Mouse (Mus musculus): ENCODE measurements around the gene H2al1c. TPM values are rescaled to one million over a fixed set of nuclear protein-coding genes. Genes with fewer than 3 reads are reported as not detected.
"Not testable (repeated sequence)": the region's sequence is repeated elsewhere in the genome, so short reads cannot be mapped to it uniquely, and the experiment has no call there.

Gene H2al1c
- polyA plus RNA-seq, 1 experiment from 2014 or later = not detected

DNA sequence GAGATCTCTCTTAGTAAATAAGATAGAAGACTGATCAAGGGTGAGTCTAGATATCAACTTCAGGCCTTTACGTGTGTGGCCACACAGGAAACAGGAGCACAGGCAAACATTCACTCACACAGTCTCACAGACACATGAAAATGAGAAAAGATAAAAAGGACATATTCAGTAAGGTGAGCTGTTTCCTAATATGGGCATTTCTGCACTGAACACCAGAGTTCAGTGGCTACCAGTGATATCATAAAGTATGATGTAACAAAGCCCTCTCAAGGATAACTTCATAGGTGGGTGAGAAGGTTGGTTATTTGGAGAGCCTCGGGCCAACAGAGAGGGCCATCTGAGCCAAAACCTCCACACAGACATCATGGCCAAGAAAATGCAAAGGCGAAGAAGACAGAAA lies 6.5 kb upstream of the H2al1c start, which contains the start of gene H2al1a:
Gene H2al1a, plus strand, starts transcription at position 301 of the 400 bp plus-strand sequence.
- H3K4me3 ChIP-seq (ENCODE audit: low read depth, low read length); H3K4me2 ChIP-seq (ENCODE audit: low read depth, low read length, severe bottlenecking); H3K9me3 ChIP-seq (ENCODE audit: control insufficient read depth, low read length); H3K27me3 ChIP-seq (ENCODE audit: control insufficient read depth, insufficient read depth, low read length); H3K4me1 ChIP-seq (replicated peaks; ENCODE audit: control insufficient read depth, insufficient read depth, low read length); ATAC-seq (replicated peaks; ENCODE audit: low FRiP score); H3K36me3 ChIP-seq (ENCODE audit: control insufficient read depth, insufficient read depth, low read length); H3K27ac ChIP-seq (ENCODE audit: low read depth, low read length); H3K9ac ChIP-seq (ENCODE audit: low read length); DNase-seq (ENCODE audit: low spot score): not testable (repeated sequence)
- WGBS = no CpG with 5 or more reads among the region's 3 CpGs

DNA sequence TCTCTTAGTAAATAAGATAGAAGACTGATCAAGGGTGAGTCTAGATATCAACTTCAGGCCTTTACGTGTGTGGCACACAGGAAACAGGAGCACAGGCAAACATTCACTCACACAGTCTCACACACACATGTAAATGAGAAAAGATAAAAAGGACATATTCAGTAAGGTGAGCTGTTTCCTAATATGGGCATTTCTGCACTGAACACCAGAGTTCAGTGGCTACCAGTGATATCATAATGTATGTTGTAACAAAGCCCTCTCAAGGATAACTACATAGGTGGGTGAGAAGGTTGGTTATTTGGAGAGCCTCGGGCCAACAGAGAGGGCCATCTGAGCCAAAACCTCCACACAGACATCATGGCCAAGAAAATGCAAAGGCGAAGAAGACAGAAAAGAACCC lies 3.3 kb upstream of the H2al1c start, which contains the start of gene H2al1b:
Gene H2al1b, plus strand, starts transcription at position 301 of the 400 bp plus-strand sequence.
- H3K36me3 ChIP-seq (ENCODE audit: control insufficient read depth, insufficient read depth, low read length); ATAC-seq (replicated peaks; ENCODE audit: low FRiP score); H3K4me2 ChIP-seq (ENCODE audit: low read depth, low read length, severe bottlenecking); H3K4me3 ChIP-seq (ENCODE audit: low read depth, low read length); H3K27me3 ChIP-seq (ENCODE audit: control insufficient read depth, insufficient read depth, low read length); H3K9me3 ChIP-seq (ENCODE audit: control insufficient read depth, low read length); H3K4me1 ChIP-seq (replicated peaks; ENCODE audit: control insufficient read depth, insufficient read depth, low read length); H3K27ac ChIP-seq (ENCODE audit: low read depth, low read length); H3K9ac ChIP-seq (ENCODE audit: low read length); DNase-seq (ENCODE audit: low spot score): not testable (repeated sequence)
- WGBS = 94% methylated on average over 1 of the region's 3 CpGs

DNA sequence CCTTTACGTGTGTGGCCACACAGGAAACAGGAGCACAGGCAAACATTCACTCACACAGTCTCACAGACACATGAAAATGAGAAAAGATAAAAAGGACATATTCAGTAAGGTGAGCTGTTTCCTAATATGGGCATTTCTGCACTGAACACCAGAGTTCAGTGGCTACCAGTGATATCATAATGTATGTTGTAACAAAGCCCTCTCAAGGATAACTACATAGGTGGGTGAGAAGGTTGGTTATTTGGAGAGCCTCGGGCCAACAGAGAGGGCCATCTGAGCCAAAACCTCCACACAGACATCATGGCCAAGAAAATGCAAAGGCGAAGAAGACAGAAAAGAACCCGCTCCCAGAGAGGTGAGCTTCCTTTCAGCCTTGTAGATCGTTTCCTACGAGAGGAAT lies 3.1 kb downstream of the H2al1c start, which contains the start of gene H2al1d:
Gene H2al1d, plus strand, starts transcription at position 301 of the 400 bp plus-strand sequence.
- ATAC-seq (replicated peaks; ENCODE audit: low FRiP score); H3K9ac ChIP-seq (ENCODE audit: low read length); H3K9me3 ChIP-seq (ENCODE audit: control insufficient read depth, low read length); H3K4me1 ChIP-seq (replicated peaks; ENCODE audit: control insufficient read depth, insufficient read depth, low read length); H3K27me3 ChIP-seq (ENCODE audit: control insufficient read depth, insufficient read depth, low read length); H3K36me3 ChIP-seq (ENCODE audit: control insufficient read depth, insufficient read depth, low read length); DNase-seq (ENCODE audit: low spot score); H3K4me2 ChIP-seq (ENCODE audit: low read depth, low read length, severe bottlenecking); H3K27ac ChIP-seq (ENCODE audit: low read depth, low read length); H3K4me3 ChIP-seq (ENCODE audit: low read depth, low read length): not testable (repeated sequence)
- WGBS = no CpG with 5 or more reads among the region's 6 CpGs

DNA sequence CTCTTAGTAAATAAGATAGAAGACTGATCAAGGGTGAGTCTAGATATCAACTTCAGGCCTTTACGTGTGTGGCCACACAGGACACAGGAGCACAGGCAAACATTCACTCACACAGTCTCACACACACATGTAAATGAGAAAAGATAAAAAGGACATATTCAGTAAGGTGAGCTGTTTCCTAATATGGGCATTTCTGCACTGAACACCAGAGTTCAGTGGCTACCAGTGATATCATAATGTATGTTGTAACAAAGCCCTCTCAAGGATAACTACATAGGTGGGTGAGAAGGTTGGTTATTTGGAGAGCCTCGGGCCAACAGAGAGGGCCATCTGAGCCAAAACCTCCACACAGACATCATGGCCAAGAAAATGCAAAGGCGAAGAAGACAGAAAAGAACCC lies 6.2 kb downstream of the H2al1c start, which contains the start of gene H2al1e:
Gene H2al1e, plus strand, starts transcription at position 301 of the 400 bp plus-strand sequence.
- WGBS = no CpG with 5 or more reads among the region's 3 CpGs
- not testable (repeated sequence) for H3K9ac ChIP-seq (ENCODE audit: low read length); H3K4me1 ChIP-seq (replicated peaks; ENCODE audit: control insufficient read depth, insufficient read depth, low read length); H3K36me3 ChIP-seq (ENCODE audit: control insufficient read depth, insufficient read depth, low read length); H3K4me3 ChIP-seq (ENCODE audit: low read depth, low read length); ATAC-seq (replicated peaks; ENCODE audit: low FRiP score); H3K27me3 ChIP-seq (ENCODE audit: control insufficient read depth, insufficient read depth, low read length); H3K9me3 ChIP-seq (ENCODE audit: control insufficient read depth, low read length); H3K27ac ChIP-seq (ENCODE audit: low read depth, low read length); H3K4me2 ChIP-seq (ENCODE audit: low read depth, low read length, severe bottlenecking); DNase-seq (ENCODE audit: low spot score)

DNA sequence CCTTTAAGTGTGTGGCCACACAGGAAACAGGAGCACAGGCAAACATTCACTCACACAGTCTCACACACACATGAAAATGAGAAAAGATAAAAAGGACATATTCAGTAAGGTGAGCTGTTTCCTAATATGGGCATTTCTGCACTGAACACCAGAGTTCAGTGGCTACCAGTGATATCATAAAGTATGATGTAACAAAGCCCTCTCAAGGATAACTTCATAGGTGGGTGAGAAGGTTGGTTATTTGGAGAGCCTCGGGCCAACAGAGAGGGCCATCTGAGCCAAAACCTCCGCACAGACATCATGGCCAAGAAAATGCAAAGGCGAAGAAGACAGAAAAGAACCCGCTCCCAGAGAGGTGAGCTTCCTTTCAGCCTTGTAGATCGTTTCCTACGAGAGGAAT lies 9.4 kb downstream of the H2al1c start, which contains the start of gene H2al1f:
Gene H2al1f, plus strand, starts transcription at position 301 of the 400 bp plus-strand sequence.
- not testable (repeated sequence) for ATAC-seq (replicated peaks; ENCODE audit: low FRiP score); H3K4me3 ChIP-seq (ENCODE audit: low read depth, low read length); H3K9ac ChIP-seq (ENCODE audit: low read length); DNase-seq (ENCODE audit: low spot score); H3K4me1 ChIP-seq (replicated peaks; ENCODE audit: control insufficient read depth, insufficient read depth, low read length); H3K36me3 ChIP-seq (ENCODE audit: control insufficient read depth, insufficient read depth, low read length); H3K4me2 ChIP-seq (ENCODE audit: low read depth, low read length, severe bottlenecking); H3K27me3 ChIP-seq (ENCODE audit: control insufficient read depth, insufficient read depth, low read length); H3K9me3 ChIP-seq (ENCODE audit: control insufficient read depth, low read length); H3K27ac ChIP-seq (ENCODE audit: low read depth, low read length)
- no CpG with 5 or more reads among the region's 6 CpGs for WGBS

DNA sequence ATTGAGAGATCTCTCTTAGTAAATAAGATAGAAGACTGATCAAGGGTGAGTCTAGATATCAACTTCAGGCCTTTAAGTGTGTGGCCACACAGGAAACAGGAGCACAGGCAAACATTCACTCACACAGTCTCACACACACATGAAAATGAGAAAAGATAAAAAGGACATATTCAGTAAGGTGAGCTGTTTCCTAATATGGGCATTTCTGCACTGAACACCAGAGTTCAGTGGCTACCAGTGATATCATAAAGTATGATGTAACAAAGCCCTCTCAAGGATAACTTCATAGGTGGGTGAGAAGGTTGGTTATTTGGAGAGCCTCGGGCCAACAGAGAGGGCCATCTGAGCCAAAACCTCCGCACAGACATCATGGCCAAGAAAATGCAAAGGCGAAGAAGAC lies 12.5 kb downstream of the H2al1c start, which contains the start of gene H2al1g:
Gene H2al1g, plus strand, starts transcription at position 301 of the 400 bp plus-strand sequence.
- not testable (repeated sequence) for DNase-seq (ENCODE audit: low spot score); ATAC-seq (replicated peaks; ENCODE audit: low FRiP score); H3K4me2 ChIP-seq (ENCODE audit: low read depth, low read length, severe bottlenecking); H3K27ac ChIP-seq (ENCODE audit: low read depth, low read length); H3K4me3 ChIP-seq (ENCODE audit: low read depth, low read length); H3K4me1 ChIP-seq (replicated peaks; ENCODE audit: control insufficient read depth, insufficient read depth, low read length); H3K36me3 ChIP-seq (ENCODE audit: control insufficient read depth, insufficient read depth, low read length); H3K27me3 ChIP-seq (ENCODE audit: control insufficient read depth, insufficient read depth, low read length); H3K9me3 ChIP-seq (ENCODE audit: control insufficient read depth, low read length); H3K9ac ChIP-seq (ENCODE audit: low read length)
- WGBS = no CpG with 5 or more reads among the region's 3 CpGs

DNA sequence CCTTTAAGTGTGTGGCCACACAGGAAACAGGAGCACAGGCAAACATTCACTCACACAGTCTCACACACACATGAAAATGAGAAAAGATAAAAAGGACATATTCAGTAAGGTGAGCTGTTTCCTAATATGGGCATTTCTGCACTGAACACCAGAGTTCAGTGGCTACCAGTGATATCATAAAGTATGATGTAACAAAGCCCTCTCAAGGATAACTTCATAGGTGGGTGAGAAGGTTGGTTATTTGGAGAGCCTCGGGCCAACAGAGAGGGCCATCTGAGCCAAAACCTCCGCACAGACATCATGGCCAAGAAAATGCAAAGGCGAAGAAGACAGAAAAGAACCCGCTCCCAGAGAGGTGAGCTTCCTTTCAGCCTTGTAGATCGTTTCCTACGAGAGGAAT lies 15.7 kb downstream of the H2al1c start, which contains the start of gene H2al1h:
Gene H2al1h, plus strand, starts transcription at position 301 of the 400 bp plus-strand sequence.
- H3K4me2 ChIP-seq (ENCODE audit: low read depth, low read length, severe bottlenecking); H3K9me3 ChIP-seq (ENCODE audit: control insufficient read depth, low read length); H3K4me1 ChIP-seq (replicated peaks; ENCODE audit: control insufficient read depth, insufficient read depth, low read length); H3K36me3 ChIP-seq (ENCODE audit: control insufficient read depth, insufficient read depth, low read length); ATAC-seq (replicated peaks; ENCODE audit: low FRiP score); H3K27me3 ChIP-seq (ENCODE audit: control insufficient read depth, insufficient read depth, low read length); H3K9ac ChIP-seq (ENCODE audit: low read length); DNase-seq (ENCODE audit: low spot score); H3K4me3 ChIP-seq (ENCODE audit: low read depth, low read length); H3K27ac ChIP-seq (ENCODE audit: low read depth, low read length): not testable (repeated sequence)
- no CpG with 5 or more reads among the region's 6 CpGs for WGBS

DNA sequence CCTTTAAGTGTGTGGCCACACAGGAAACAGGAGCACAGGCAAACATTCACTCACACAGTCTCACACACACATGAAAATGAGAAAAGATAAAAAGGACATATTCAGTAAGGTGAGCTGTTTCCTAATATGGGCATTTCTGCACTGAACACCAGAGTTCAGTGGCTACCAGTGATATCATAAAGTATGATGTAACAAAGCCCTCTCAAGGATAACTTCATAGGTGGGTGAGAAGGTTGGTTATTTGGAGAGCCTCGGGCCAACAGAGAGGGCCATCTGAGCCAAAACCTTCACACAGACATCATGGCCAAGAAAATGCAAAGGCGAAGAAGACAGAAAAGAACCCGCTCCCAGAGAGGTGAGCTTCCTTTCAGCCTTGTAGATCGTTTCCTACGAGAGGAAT lies 18.9 kb downstream of the H2al1c start, which contains the start of gene H2al1i:
Gene H2al1i, plus strand, starts transcription at position 301 of the 400 bp plus-strand sequence.
- not testable (repeated sequence) for H3K9me3 ChIP-seq (ENCODE audit: control insufficient read depth, low read length); ATAC-seq (replicated peaks; ENCODE audit: low FRiP score); DNase-seq (ENCODE audit: low spot score); H3K27me3 ChIP-seq (ENCODE audit: control insufficient read depth, insufficient read depth, low read length); H3K4me2 ChIP-seq (ENCODE audit: low read depth, low read length, severe bottlenecking); H3K36me3 ChIP-seq (ENCODE audit: control insufficient read depth, insufficient read depth, low read length); H3K4me3 ChIP-seq (ENCODE audit: low read depth, low read length); H3K9ac ChIP-seq (ENCODE audit: low read length); H3K27ac ChIP-seq (ENCODE audit: low read depth, low read length); H3K4me1 ChIP-seq (replicated peaks; ENCODE audit: control insufficient read depth, insufficient read depth, low read length)
- WGBS = 90% methylated on average over 2 of the region's 5 CpGs

DNA sequence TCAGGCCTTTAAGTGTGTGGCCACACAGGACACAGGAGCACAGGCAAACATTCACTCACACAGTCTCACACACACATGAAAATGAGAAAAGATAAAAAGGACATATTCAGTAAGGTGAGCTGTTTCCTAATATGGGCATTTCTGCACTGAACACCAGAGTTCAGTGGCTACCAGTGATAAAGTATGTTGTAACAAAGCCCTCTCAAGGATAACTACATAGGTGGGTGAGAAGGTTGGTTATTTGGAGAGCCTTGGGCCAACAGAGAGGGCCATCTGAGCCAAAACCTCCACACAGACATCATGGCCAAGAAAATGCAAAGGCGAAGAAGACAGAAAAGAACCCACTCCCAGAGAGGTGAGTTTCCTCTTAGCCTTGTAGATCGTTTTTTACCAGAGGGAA lies 22.1 kb downstream of the H2al1c start, which contains the start of gene H2al1j:
Gene H2al1j, plus strand, starts transcription at position 301 of the 400 bp plus-strand sequence.
- not testable (repeated sequence) for H3K4me1 ChIP-seq (replicated peaks; ENCODE audit: control insufficient read depth, insufficient read depth, low read length); DNase-seq (ENCODE audit: low spot score); H3K4me3 ChIP-seq (ENCODE audit: low read depth, low read length); H3K27ac ChIP-seq (ENCODE audit: low read depth, low read length); H3K9ac ChIP-seq (ENCODE audit: low read length); H3K9me3 ChIP-seq (ENCODE audit: control insufficient read depth, low read length); H3K36me3 ChIP-seq (ENCODE audit: control insufficient read depth, insufficient read depth, low read length); H3K4me2 ChIP-seq (ENCODE audit: low read depth, low read length, severe bottlenecking); ATAC-seq (replicated peaks; ENCODE audit: low FRiP score); H3K27me3 ChIP-seq (ENCODE audit: control insufficient read depth, insufficient read depth, low read length)
- WGBS = 88% methylated on average over 2 of the region's 2 CpGs
